Mouse (Mus musculus): ENCODE data around the gene Cda. TPM values are rescaled to one million over a fixed set of nuclear protein-coding genes. Genes with fewer than 3 reads are reported as not detected.
A peak's percentile ranks its signal among the peaks of the same experiment; 100 is the strongest.

Gene Cda
- polyA plus RNA-seq, 1 experiment = 3.2 TPM

DNA sequence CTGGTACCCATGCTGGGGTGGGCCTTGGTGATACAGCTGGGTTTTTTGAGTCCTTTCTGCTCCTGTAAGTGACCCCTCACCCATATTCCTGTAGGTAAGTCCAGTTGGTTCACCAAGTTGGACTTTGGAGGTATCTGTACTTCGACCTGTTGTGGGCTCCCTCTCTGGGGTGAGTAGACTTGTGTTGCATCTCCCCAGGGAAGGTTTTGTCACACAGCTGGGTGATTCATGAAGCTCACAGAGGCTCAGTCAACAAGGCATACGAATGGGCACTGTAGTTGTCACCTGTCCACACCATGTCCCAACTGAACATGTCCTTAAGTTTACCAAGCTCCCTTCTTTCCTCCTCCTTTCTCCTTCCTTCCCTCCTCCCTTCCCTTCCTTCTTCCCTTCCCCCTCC, 1.2 kb downstream of the Cda start:
- no peak for DNase-seq (ENCODE audit: low read depth)
- TF ChIP-seq CTCF (IDR thresholded peaks at IDR 0.05; ENCODE audit: borderline replicate concordance, extremely low read depth, insufficient read depth, insufficient read length) (no peak), POLR2A (IDR thresholded peaks at IDR 0.05; ENCODE audit: borderline replicate concordance, extremely low read depth, insufficient read depth, insufficient read length, poor library complexity, severe bottlenecking) (no peak)

DNA sequence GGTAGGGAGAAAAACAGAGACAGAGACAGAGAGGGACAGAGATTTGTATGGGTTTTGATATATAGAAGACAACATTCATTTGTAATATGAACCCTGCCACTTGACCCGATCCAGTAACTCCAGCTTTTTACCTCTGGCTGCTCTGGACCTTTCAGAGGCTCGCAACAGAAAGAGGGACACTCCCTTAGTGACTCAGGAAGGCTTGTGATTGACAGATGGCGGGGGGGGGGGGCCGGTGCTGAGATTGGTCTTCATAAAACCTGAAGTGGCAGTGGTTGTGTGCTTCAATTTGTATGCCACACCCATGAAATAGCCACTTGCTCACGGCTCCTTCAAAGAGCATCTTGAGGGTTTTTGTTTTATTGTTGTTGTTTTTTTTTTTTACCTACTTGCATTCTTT, 4.3 kb downstream of the Cda start:
- no peak for DNase-seq (ENCODE audit: low read depth)
- TF ChIP-seq CTCF (IDR thresholded peaks at IDR 0.05; ENCODE audit: borderline replicate concordance, extremely low read depth, insufficient read depth, insufficient read length) (no peak), POLR2A (IDR thresholded peaks at IDR 0.05; ENCODE audit: borderline replicate concordance, extremely low read depth, insufficient read depth, insufficient read length, poor library complexity, severe bottlenecking) (no peak)

DNA sequence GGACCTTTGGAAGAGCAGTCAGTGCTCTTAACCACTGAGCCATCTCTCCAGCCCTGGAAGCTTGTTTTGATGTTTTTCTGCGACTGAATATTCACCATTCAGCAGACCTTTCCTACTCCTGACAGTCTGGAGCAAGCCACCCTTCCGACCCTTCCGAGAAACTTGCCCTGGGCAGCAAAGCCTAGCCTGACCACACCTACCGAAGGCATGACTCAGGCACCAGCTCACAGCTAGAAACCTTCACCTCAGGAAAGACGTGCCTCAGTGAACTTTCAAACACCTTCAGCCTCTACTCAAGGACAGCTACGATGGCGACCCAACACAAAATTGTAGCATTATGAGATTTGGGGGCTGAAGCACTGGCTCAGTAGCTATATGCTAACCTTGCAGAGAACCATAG, 4.9 kb downstream of the Cda start:
- TF ChIP-seq CTCF (IDR thresholded peaks at IDR 0.05; ENCODE audit: borderline replicate concordance, extremely low read depth, insufficient read depth, insufficient read length) = no peak
- TF ChIP-seq POLR2A (IDR thresholded peaks at IDR 0.05; ENCODE audit: borderline replicate concordance, extremely low read depth, insufficient read depth, insufficient read length, poor library complexity, severe bottlenecking) = no peak
- DNase-seq (ENCODE audit: low read depth) = no peak

DNA sequence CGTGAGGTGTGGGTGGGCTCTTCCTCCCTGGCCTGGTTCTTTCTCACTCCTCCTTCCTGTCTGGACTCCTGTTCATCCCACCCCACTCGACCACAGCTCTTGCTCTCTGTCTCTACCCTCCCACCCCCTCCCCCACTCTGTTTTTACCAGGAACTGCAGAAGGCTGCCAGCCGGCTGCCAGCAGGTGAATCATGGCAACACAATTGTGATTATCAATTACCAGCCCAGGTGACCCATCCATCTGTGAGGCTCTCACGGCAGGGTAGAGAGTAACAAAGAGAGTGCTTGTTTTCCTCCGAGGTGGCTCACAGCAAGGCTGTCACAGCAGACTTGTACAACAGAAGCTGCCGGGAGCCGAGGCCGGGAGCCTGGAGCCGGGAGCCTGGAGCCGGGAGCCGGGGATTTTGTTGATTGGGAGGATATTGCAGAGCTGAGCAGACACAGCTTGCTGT, 6.4 kb downstream of the Cda start:
- peak; percentile 62 for DNase-seq (ENCODE audit: low read depth)

DNA sequence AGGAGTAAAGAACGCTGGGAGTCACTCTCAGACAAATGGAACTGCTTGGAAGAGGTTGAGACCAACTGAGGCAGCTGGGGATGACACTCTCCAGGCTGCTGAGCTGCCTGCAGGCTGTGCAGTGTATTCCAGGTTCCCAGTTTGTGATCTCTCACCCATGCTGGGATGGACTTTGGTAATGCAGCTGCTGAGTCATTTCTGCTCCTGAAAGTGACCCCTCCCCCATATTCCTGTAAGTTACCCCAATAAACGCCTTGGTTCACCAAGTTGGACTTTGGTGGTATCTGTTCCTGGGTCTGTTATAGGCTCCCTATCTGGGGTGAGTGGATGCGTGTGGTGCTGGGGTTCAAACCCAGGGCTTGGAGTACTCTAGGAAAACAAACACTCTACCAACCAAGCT, 9.6 kb downstream of the Cda start:
- no peak for DNase-seq (ENCODE audit: low read depth)
- no peak for TF ChIP-seq POLR2A (IDR thresholded peaks at IDR 0.05; ENCODE audit: borderline replicate concordance, extremely low read depth, insufficient read depth, insufficient read length, poor library complexity, severe bottlenecking)
- no peak for TF ChIP-seq CTCF (IDR thresholded peaks at IDR 0.05; ENCODE audit: borderline replicate concordance, extremely low read depth, insufficient read depth, insufficient read length)

More for the DNA sequence above, 6.4 kb downstream of the Cda start:
- TF ChIP-seq POLR2A (IDR thresholded peaks at IDR 0.05; ENCODE audit: borderline replicate concordance, extremely low read depth, insufficient read depth, insufficient read length, poor library complexity, severe bottlenecking) = no peak
- no peak for TF ChIP-seq CTCF (IDR thresholded peaks at IDR 0.05; ENCODE audit: borderline replicate concordance, extremely low read depth, insufficient read depth, insufficient read length)

DNA sequence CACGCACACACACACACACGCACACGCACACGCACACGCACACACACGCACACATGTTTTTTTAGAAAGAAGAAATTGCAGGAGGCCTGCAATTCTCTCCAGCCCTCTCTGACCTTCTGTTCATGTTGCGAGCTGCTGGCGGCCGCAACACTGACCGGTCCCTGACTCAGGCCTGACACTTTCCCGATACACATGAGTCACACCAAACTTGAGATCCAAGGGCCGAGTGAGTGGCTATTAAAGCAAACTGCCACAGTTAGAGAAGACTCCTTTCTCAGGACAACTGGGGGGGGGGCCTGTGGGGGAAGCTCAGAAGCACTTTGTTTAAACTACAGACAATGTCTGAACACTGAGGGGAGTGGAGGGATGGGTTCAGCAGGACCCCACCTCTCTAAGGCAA, 11.2 kb downstream of the Cda start:
- TF ChIP-seq CTCF (IDR thresholded peaks at IDR 0.05; ENCODE audit: borderline replicate concordance, extremely low read depth, insufficient read depth, insufficient read length) (no peak), POLR2A (IDR thresholded peaks at IDR 0.05; ENCODE audit: borderline replicate concordance, extremely low read depth, insufficient read depth, insufficient read length, poor library complexity, severe bottlenecking) (no peak)
- no peak for DNase-seq (ENCODE audit: low read depth)

DNA sequence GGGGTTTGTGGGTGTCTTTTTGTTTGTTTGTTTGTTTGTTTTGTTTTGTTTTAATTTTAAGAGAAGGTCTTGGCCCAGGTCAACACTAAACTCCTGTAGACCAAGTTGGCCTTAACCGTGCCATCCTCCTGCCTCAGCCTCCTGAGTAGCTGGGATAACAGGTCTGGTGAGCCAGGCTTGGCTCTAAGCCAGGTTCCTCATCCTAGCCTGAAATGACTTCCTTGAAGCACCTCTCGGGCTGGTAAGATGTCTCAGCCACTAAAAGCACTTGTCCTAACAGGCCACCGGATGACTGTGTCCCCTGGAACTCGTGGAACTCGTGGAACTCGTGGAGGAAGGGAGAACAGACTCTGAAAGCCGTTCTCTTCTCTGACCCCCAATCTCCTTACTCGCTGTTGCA, 11.7 kb downstream of the Cda start:
- TF ChIP-seq CTCF (IDR thresholded peaks at IDR 0.05; ENCODE audit: borderline replicate concordance, extremely low read depth, insufficient read depth, insufficient read length) (no peak), POLR2A (IDR thresholded peaks at IDR 0.05; ENCODE audit: borderline replicate concordance, extremely low read depth, insufficient read depth, insufficient read length, poor library complexity, severe bottlenecking) (no peak)

DNA sequence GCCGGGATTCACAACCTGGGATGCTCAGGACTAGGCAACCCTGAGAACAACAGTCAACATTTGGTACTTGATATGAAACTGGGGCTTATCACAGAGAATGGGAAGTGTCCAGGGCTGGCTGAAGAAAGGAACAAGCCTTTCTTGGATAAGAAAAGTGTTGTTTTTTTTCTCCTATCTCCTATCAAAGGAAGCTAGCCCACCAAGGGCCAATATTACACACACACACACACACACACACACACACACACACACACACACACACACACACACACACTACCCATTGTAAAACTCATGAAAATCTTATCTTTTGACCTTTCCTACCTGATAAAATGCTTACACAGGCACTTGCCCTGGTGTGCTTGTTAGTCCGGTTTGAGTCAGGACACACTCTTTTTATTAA, 12.3 kb downstream of the Cda start:
- DNase-seq (ENCODE audit: low read depth) = no peak
- no peak for TF ChIP-seq POLR2A (IDR thresholded peaks at IDR 0.05; ENCODE audit: borderline replicate concordance, extremely low read depth, insufficient read depth, insufficient read length, poor library complexity, severe bottlenecking)
- no peak for TF ChIP-seq CTCF (IDR thresholded peaks at IDR 0.05; ENCODE audit: borderline replicate concordance, extremely low read depth, insufficient read depth, insufficient read length)

More for the DNA sequence above, 11.7 kb downstream of the Cda start:
- DNase-seq (ENCODE audit: low read depth) = no peak

DNA sequence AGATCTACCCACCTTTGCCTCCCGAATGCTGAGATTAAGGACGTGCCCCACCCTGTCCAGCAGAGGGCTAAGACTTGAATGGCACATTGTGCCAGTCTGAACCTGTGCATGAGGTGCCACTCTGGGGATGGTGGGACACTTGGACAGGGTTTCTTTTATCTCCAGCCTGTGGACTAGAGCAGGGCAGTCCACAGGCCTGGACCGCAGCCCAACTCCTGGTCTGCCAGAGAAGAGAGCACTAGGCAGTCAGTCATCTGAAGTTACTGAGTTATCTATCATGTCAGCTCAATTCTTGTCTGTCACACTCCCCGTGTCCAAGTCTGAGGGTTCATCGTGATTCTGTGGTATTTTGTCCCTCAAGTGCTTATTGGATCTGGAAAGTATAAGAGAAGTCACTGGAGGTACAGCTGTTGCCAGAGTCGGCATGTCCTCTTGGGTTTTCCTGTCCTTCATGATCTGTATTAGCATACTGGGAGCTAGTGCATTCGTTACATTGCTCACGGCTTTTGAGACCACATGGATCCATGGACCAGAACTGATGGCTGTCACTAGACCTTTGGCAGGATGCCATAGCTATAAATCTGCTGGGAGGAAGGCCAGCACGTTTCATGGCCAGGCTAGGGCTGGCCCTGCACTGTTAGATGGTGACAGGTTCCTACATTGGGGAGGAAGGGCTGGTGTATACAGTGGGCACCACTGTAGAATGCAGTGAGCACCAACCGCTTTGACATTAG, 14.2 kb downstream of the Cda start:
- no peak for TF ChIP-seq POLR2A (IDR thresholded peaks at IDR 0.05; ENCODE audit: borderline replicate concordance, extremely low read depth, insufficient read depth, insufficient read length, poor library complexity, severe bottlenecking)
- TF ChIP-seq CTCF (IDR thresholded peaks at IDR 0.05; ENCODE audit: borderline replicate concordance, extremely low read depth, insufficient read depth, insufficient read length) = no peak
- peak; percentile 14 for DNase-seq (ENCODE audit: low read depth)

DNA sequence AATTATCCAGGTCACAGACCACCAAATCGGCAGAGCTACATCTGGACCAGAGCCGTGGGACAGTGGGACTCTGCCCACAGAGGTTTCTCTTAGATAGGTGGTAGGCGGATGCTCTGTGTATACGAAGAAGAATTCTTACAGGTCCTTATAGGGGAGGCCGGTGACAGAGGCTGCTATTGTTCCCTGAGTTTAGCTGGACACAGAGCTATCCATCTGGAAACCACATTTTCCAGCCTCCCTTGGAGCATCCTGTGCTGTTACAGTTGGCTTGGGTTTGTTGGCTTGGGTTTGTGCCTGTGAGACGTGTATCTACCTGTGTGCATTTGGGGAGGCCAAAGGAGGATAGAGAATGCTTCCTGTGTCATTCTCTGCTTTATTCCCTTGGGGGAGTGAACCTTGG, 15.1 kb downstream of the Cda start:
- TF ChIP-seq CTCF (IDR thresholded peaks at IDR 0.05; ENCODE audit: borderline replicate concordance, extremely low read depth, insufficient read depth, insufficient read length) (no peak), POLR2A (IDR thresholded peaks at IDR 0.05; ENCODE audit: borderline replicate concordance, extremely low read depth, insufficient read depth, insufficient read length, poor library complexity, severe bottlenecking) (no peak)
- no peak for DNase-seq (ENCODE audit: low read depth)

DNA sequence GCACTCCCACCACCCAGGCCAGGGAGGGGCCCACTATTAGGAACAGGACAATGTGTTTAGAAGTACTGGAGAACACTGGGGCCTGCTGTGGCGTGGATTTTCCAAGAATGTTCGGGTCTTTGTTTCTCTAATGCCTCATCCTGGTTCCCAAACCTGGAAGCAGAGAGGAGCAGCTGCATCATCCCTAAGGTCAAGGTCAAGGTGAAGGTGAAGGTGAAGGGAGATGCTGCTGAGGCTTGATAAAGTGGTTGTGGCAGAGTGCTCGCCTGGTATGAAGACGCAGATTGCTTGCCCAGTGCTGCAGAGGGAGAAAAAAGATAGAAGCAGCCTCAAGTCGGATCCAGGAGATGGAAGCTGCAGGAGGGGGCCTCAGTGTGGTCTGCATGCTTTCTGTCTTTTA, 16.0 kb downstream of the Cda start:
- TF ChIP-seq POLR2A (IDR thresholded peaks at IDR 0.05; ENCODE audit: borderline replicate concordance, extremely low read depth, insufficient read depth, insufficient read length, poor library complexity, severe bottlenecking) = no peak
- TF ChIP-seq CTCF (IDR thresholded peaks at IDR 0.05; ENCODE audit: borderline replicate concordance, extremely low read depth, insufficient read depth, insufficient read length) = no peak
- DNase-seq (ENCODE audit: low read depth) = no peak

DNA sequence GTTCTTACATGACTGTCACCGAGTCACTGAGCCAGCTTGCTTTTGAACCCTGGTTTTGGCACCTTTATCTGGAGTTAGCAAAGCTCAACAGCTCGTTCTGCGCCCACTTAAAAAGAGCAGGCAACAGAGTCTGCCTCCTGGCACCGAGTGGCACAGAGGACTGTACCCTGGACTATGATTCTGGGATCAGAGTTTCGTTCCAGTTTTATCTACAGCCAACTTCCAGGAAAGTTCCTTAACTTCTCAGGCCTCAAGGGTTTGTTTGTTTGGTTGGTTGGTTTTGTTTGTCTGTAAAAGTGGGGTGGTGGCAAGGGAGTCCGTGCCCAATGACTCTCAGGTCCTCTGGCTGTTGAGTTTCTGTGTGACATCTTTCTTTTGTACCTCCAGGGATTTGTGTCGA, 19.1 kb downstream of the Cda start:
- DNase-seq (ENCODE audit: low read depth) = no peak
- no peak for TF ChIP-seq POLR2A (IDR thresholded peaks at IDR 0.05; ENCODE audit: borderline replicate concordance, extremely low read depth, insufficient read depth, insufficient read length, poor library complexity, severe bottlenecking)
- TF ChIP-seq CTCF (IDR thresholded peaks at IDR 0.05; ENCODE audit: borderline replicate concordance, extremely low read depth, insufficient read depth, insufficient read length) = no peak

All from brain, embryonic 14.5 days (tissue).